Mouse (Mus musculus) ovary, postnatal 36 days (tissue): ENCODE measurements around the gene Zfpm1.

Experiments used
- DNase-seq: peaks from one replicate; pipeline ENCODE4 v3.0.0; 2022; ENCODE audit warnings: low spot score, mixed read lengths

The Zfpm1 gene

GRCm38 (mm10) chr8:122376365-122377231 is 94.7 kb downstream of the Zfpm1 start, which contains the start of gene Zc3h18:
Gene Zc3h18, plus strand, starts transcription at chr8:122376609.
- DNase-seq, result peak; percentile 100

GRCm38 (mm10) chr8:122383039-122383438 is 101.1 kb downstream of the Zfpm1 start:
- no peak for DNase-seq
